Mouse (Mus musculus): ENCODE measurements around the gene Cux1. TPM values are rescaled to one million over a fixed set of nuclear protein-coding genes. Genes with fewer than 3 reads are reported as not detected.
A peak's percentile ranks its signal among the peaks of the same experiment; 100 is the strongest.

Cux1 gene
- total RNA-seq (2021), result 100 to 1,000 TPM; 107 to 119 TPM

DNA sequence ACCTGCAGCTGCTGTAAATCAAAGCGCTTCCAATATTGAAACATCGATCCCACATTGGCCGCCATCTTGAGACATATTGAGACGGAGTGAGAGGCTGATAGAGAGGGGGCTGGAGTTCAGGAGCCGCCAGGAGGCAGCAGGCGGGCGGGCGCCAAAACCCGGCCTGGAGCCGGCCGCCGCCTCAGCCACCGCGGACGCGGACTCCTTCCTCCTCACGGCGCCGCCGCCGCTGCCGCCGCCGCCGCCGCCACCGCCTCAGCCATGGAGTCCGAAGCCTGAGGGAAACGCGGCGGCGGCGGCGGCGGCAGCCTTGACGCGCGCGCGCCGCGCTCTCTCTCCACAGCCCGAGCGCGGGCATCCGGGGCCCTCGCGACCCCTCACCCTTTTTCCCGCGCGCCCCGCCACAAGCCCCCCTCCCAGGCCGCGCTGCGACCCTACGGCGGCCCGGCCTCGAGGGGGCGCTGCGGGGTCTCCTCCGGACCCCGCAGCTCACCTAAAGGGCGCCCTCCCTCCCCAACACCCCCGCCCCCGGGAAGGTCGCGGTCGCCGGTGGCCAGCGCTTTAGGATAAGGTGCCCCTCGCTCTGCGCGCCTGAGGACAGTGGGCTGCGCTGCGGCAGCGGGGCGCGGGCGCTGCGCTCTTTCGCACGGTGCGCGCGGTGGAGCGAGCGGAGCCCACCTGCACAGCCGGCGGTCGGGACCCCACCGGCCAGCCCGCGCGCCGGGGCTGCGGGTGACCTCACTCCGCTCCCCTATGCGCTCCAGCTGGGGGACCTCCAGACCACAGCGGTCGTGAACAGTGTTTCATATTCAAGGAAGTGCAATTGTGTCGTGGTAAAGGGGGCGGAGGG lies at the start of gene Cux1:
Gene Cux1, minus strand, starts transcription at position 315 of the 850 bp plus-strand sequence.
- intact Hi-C loops (cut with DNase I), result loop anchor here (1.0 to 5.0 kb wide), 4 partner anchors 55 to 285 kb away; no protein-coding TSS in a partner anchor
- DNase-seq (ENCODE audit: low spot score in 2 of 2), result peak; percentile 77 to 83

- intact Hi-C loops (cut with DNase I), result no loop called here
- DNase-seq (ENCODE audit: low spot score in 2 of 2), result no peak
Measured at GRCm38 (mm10) chr5:136612391-136612790, 45.1 kb upstream of the Cux1 start.

GRCm38 (mm10) chr5:136608814-136609434 lies 41.6 kb upstream of the Cux1 start:
- intact Hi-C loops (cut with DNase I), result no loop called here
- no peak for DNase-seq (ENCODE audit: low spot score in 2 of 2)

DNA sequence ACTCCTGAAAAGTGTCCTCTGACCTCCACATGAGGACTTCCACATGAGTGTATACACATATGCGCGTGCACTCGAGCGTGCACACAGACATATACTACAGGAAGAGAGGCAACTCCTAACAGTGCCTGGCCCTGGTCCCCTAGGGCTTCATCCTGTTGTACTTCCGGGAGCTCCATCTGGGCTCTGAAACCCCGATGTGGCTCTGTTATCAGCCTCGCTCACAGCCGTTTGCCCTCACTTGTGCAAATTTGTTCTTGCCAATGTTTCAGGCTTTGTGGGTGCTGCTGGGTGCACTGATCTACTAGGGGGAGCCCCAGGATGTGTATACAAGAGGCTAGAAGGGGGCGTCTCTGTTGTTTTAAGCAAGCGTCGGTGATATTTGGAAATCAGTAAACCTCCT lies 37.9 kb upstream of the Cux1 start:
- intact Hi-C loops (cut with DNase I), result no loop called here

DNA sequence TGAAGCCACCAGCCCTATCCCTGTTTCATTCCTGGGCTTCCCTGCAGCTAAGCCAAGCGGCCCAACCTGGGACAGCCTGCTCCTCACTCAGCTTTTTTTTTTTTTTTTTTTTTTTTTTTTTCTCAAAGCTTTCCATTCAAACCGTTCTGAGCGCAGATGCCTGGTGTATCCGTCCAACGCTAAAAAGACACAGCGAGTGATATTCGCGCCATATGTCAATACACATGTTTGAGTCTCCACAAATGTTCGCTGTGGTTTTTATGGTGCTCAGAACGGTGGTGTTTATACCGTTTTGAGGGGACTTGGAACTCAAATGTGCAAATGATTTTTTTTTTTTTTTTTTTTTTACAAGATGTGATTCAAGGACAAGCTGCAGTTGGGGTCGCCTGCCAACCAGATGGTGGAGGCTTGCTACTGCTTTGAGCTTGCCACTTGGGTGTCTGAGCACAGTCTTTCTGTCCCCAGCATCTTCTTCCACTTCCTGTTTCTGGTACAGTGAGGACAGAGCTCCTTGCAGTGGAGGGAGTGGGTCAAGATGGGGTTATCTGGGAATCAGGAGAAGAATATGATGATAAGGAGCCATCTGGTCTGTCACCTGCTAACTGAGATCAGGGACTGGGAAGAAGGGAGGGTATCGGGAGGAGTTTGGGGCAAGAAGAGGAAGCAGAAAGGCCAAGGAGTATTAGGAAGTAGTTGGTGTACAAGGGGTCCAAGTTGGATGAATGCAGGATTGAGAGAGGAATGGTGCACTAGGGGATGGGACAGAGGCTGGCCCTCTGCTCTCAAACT lies 36.1 kb upstream of the Cux1 start:
- DNase-seq (ENCODE audit: low spot score in 2 of 2), result peak; percentile 30 to 43
- intact Hi-C loops (cut with DNase I), result no loop called here

More for the DNA sequence above, 37.9 kb upstream of the Cux1 start:
- DNase-seq (ENCODE audit: low spot score in 2 of 2), result no peak

DNA sequence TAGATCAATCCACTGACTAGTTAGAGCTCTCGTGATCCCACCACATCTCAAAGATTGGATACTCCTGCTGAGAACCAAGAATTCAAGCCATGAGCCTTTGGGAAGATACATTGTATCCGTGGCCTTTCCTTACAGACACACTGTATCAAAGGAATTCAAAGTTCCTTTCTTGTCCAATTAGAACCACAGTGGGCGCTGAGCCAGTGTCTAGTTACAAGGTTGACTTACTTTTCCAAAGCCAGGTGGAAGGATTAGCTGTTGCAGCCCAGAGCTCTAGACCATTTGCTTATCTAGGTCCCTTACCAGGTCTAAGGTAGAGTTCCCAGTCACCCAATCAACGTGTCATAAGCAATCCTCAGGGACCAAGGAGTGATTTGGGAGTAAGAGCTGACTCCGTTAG lies 33.2 kb upstream of the Cux1 start:
- no peak for DNase-seq (ENCODE audit: low spot score in 2 of 2)
- intact Hi-C loops (cut with DNase I), result no loop called here

DNA sequence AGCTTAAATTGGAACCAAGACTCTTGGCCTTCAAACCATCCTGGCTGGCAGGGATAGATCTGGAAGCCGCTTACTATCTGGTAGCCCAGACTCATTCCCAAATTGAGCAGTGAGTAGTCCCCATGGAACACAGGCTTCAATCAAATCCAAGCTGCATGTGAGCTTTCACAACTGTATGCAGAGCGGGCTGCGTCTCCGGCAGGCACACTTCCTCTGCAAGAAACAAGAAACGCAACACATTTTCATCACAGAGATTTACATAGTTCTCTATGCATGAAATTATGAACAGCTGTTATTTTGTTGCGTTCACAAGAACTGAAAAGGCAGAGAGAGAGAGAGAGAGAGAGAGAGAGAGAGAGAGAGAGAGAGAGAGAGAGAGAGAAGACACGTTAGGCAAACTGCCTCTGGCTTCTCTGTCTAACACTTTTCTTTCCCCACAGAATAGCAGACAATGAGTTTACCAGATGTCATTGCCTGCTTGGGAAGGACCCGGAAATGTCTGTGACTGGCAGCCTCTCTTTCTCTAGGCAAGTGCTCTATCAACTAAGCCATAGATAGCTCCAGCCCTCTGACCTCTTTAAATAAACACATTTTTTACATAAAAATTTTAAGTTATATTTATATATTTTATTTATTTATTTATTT lies 27.7 kb upstream of the Cux1 start:
- intact Hi-C loops (cut with DNase I), result no loop called here

GRCm38 (mm10) chr5:136591816-136592499 lies 24.7 kb upstream of the Cux1 start:
- no peak for DNase-seq (ENCODE audit: low spot score in 2 of 2)
- intact Hi-C loops (cut with DNase I), result no loop called here

More for the DNA sequence above, 27.7 kb upstream of the Cux1 start:
- no peak for DNase-seq (ENCODE audit: low spot score in 2 of 2)

- intact Hi-C loops (cut with DNase I), result no loop called here
- DNase-seq (ENCODE audit: low spot score in 2 of 2), result no peak
Measured at GRCm38 (mm10) chr5:136589002-136589401, 21.7 kb upstream of the Cux1 start.

DNA sequence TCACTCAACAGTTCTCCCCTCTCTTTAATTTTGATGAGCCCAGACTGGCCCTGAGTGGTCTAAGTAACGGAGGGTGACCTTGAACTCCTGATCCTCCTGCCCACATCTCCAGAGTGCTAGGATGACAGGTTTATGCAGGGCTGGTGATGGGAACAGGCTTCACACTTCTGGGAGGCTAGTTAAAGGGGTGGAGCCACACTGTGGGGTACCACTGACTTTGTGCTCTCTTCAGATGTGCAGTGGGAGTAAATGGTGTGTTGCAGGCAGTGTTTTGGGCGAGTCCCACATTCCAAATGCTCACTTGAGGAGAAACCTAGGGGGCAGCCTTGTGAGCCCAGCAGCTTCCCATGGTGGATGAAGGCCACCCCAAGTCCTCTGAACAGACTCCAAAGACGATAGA lies 21.2 kb upstream of the Cux1 start:
- intact Hi-C loops (cut with DNase I), result no loop called here
- no peak for DNase-seq (ENCODE audit: low spot score in 2 of 2)

DNA sequence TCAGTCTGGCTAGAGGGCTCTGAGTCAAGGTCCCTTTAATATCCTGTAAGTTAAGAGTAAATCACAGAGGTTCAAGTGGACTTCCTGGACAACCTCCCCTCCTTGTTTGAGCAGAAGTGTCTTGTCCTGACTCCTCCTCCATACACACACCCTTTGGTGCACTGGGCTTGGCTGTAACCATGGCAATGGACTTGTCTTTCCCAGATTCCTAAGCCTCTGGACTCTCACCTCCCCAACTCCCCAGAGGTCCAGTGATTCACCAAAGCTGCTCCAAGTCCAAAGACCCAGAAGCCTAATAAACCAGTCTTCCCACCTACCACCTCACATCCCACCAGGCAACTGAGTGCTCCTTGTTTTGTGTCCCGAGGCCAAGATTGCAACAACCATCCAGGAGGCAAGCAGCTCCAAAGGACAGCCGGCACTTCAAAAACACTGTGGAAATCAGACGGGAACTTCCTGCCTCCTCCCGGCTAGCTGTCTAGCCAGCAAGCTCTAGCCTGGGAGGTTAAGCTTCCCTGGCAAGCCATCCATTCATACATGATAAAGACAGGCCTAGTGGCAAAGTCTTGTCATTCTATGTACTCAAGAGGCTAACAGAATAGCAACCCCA lies 17.5 kb upstream of the Cux1 start:
- intact Hi-C loops (cut with DNase I), result no loop called here
- DNase-seq (ENCODE audit: low spot score in 2 of 2), result no peak

- intact Hi-C loops (cut with DNase I), result no loop called here
- no peak for DNase-seq (ENCODE audit: low spot score in 2 of 2)
Measured at GRCm38 (mm10) chr5:136583666-136584464, 16.6 kb upstream of the Cux1 start.

- no peak for DNase-seq (ENCODE audit: low spot score in 2 of 2)
- intact Hi-C loops (cut with DNase I), result no loop called here
Measured at GRCm38 (mm10) chr5:136583256-136583655, 16.0 kb upstream of the Cux1 start.

DNA sequence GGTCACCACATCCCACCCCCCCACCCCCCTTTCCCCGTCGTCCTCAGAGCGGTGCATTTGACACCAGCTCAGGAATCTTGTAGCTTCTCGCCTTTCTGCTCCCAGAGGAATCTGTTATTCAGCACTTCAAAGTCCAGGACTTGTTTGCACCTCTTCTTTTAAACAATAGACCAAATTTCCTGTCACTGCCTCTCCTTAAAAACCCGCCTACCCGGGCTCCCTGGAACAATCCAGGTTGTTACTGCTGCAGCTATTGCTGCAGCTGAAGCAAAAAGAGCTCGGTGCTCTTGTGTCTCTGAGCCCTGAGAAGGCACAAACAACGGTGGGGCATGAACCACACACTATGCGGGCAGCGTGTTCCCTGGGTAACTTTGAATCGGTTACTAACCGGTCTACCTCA lies 14.9 kb upstream of the Cux1 start:
- DNase-seq (ENCODE audit: low spot score in 2 of 2), result no peak
- intact Hi-C loops (cut with DNase I), result no loop called here

DNA sequence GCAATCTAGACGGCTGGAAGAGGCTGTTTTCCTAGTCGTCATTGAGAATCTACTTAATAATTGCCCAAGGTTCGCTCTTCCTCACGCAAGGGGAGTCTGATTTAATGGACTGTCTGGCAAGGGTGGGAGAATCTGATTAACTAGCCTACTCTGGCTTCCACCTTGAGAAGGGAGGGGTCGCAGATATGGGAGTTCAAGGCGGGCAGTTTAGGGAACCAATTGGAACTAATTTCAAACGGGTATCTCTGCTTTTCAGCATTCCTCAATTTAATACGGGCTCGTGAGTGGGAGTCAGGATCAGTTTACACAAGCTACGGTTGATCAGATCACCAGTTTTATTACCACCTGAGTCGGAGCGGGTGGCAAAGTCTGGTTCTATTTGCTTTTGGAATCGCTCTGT lies 14.3 kb upstream of the Cux1 start:
- no peak for DNase-seq (ENCODE audit: low spot score in 2 of 2)
- intact Hi-C loops (cut with DNase I), result no loop called here

- no peak for DNase-seq (ENCODE audit: low spot score in 2 of 2)
- intact Hi-C loops (cut with DNase I), result no loop called here
Measured at GRCm38 (mm10) chr5:136581166-136581565, 13.9 kb upstream of the Cux1 start.

- intact Hi-C loops (cut with DNase I), result no loop called here
Measured at GRCm38 (mm10) chr5:136578201-136578600, 10.9 kb upstream of the Cux1 start.

GRCm38 (mm10) chr5:136570171-136570570 lies 2.9 kb upstream of the Cux1 start:
- intact Hi-C loops (cut with DNase I), result no loop called here
- DNase-seq (ENCODE audit: low spot score in 2 of 2), result no peak

More at GRCm38 (mm10) chr5:136578201-136578600, 10.9 kb upstream of the Cux1 start:
- DNase-seq (ENCODE audit: low spot score in 2 of 2), result no peak

Data from left cerebral cortex, postnatal 36 days (tissue).